Mouse (Mus musculus) forebrain, embryonic 16.5 days (tissue): ENCODE data around the gene Axin1. TPM values are rescaled to one million over a fixed set of nuclear protein-coding genes. Genes with fewer than 3 reads are reported as not detected.

Experiments
- ATAC-seq: fragments of 200-750 bp; cut with Nextera tagmentation; 2 replicates; pipeline ENCODE4 v1.8.0; 2017; ENCODE audit warnings: mild to moderate bottlenecking, moderate library complexity
- H3K27ac ChIP-seq: fragments of 300-500 bp; sonication (generic); 2 replicates; pipeline ENCODE4 v1.5.1; 2014; ENCODE audit warnings: low read length, control low read depth
- H3K27me3 ChIP-seq: fragments of 300-500 bp; sonication (generic); replicated peaks from 2 replicates; pipeline ENCODE4 v1.6.1; 2014; ENCODE audit warnings: low read length; ENCODE audit not compliant: control insufficient read depth, insufficient read depth
- H3K36me3 ChIP-seq: fragments of 300-500 bp; sonication (generic); 2 replicates; pipeline ENCODE4 v1.6.1; 2014; ENCODE audit not compliant: control insufficient read depth, insufficient read depth
- H3K4me1 ChIP-seq: fragments of 300-500 bp; sonication (generic); replicated peaks from 2 replicates; pipeline ENCODE4 v1.6.1; 2014; ENCODE audit warnings: low read length; ENCODE audit not compliant: control insufficient read depth, insufficient read depth
- H3K4me2 ChIP-seq: fragments of 300-500 bp; sonication (generic); 2 replicates; pipeline ENCODE4 v1.6.1; 2014; ENCODE audit warnings: mild to moderate bottlenecking, low read length, control low read depth
- H3K4me3 ChIP-seq: fragments of 300-500 bp; sonication (generic); replicated peaks from 2 replicates; pipeline ENCODE4 v1.5.1; 2014; ENCODE audit warnings: mild to moderate bottlenecking, low read length, control low read depth
- H3K9ac ChIP-seq: fragments of 300-500 bp; sonication (generic); replicated peaks from 2 replicates; pipeline ENCODE4 v1.6.1; 2014; ENCODE audit warnings: low read depth, low read length, control low read depth
- H3K9me3 ChIP-seq: fragments of 300-500 bp; sonication (generic); 2 replicates; pipeline ENCODE4 v1.6.1; 2016; ENCODE audit warnings: low read length; ENCODE audit not compliant: control insufficient read depth
- WGBS: fragments of 180-500 bp; shearing (Covaris S2); extraction: QIAGEN DNeasy Blood & Tissue Kit; methylation state at CpG from one replicate; pipeline ENCODE4 v1.1.7; 2014; 5-methylcytosine and 5-hydroxymethylcytosine counted together
- polyA plus RNA-seq: library from polyadenylated mRNA; unstranded; fragments of >200 nt; fragmentation: Nextera tagmentation; extraction: Ambion mirVana; gene quantifications from 2 replicates; pipeline ENCODE4 v1.2.1, GENCODE M21; 2015

The Axin1 gene
- polyA plus RNA-seq, 1 experiment from 2014 or later: 8.3 TPM

DNA sequence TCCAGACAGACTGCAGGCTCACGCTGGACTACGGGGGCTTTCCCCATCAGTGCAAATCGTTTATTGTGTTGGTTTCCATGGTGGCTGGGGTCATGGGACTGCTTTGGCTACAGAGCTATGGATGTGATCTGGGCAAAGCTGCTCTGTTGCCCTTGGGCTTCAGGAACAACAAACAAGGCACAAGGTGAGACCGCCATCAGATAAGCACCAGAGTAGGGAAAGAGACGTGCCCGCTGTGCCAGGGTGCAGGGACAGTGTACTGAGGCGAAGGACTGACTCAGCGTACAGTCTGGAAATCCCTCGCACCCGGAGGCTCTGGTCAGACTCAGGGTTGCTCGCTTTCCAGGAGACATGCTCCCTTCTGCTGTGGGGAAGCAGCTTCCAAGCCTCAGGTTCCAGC lies 74.2 kb downstream of the Axin1 start:
- no peak overlapping the region for H3K4me2 ChIP-seq
- 89% methylated on average over 11 of the region's 11 CpGs for WGBS
- H3K36me3 ChIP-seq: no peaks in the 10 kb centered on the region
- no peak overlapping the region for H3K4me3 ChIP-seq
- no peaks in the 10 kb centered on the region for H3K27me3 ChIP-seq
- no peaks in the 10 kb centered on the region for H3K9me3 ChIP-seq
- no peak for ATAC-seq
- no peak overlapping the region for H3K9ac ChIP-seq
- no peak overlapping the region for H3K27ac ChIP-seq
- H3K4me1 ChIP-seq: no peaks in the 10 kb centered on the region

- ATAC-seq: no peak
- Histone ChIP-seq H3K9me3 (no peaks in the 10 kb centered on the region), H3K4me2 (no peak overlapping the region), H3K27ac (no peak overlapping the region), H3K4me3 (no peak overlapping the region), H3K4me1 (no peaks in the 10 kb centered on the region), H3K9ac (no peak overlapping the region), H3K36me3 (no peaks in the 10 kb centered on the region), H3K27me3 (no peaks in the 10 kb centered on the region)
- 69% methylated on average over 2 of the region's 2 CpGs for WGBS
Measured at GRCm38 (mm10) chr17:26221508-26221907, 83.0 kb downstream of the Axin1 start.

DNA sequence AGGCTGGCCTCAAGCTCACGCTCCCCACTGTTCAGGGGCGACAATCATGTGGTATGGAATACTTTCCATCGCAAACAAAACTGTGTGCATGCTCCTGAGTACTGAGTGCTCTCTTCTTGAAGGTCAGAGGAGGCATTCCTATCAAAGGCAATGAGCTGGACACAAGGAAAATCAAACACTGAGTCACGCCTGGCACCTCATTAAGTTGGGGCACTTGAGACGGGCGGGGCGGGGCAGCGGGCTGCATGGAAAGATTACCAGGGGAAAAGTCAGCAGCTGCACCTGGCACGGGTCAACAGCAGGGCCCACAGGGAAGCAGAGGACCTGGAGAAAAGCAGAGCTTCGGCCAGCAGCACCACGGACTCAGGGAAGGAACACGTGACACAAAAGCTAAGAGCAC lies 86.7 kb downstream of the Axin1 start:
- Histone ChIP-seq H3K27ac (no peak overlapping the region), H3K9ac (no peak overlapping the region), H3K4me2 (no peak overlapping the region), H3K9me3 (no peaks in the 10 kb centered on the region), H3K4me3 (no peak overlapping the region), H3K27me3 (no peaks in the 10 kb centered on the region), H3K36me3 (no peaks in the 10 kb centered on the region), H3K4me1 (no peaks in the 10 kb centered on the region)
- ATAC-seq: no peak
- WGBS: 86% methylated on average over 12 of the region's 12 CpGs

GRCm38 (mm10) chr17:26229776-26230175 lies 91.3 kb downstream of the Axin1 start:
- no peak overlapping the region for H3K4me3 ChIP-seq
- no peaks in the 10 kb centered on the region for H3K27me3 ChIP-seq
- no peaks in the 10 kb centered on the region for H3K36me3 ChIP-seq
- H3K9me3 ChIP-seq: no peaks in the 10 kb centered on the region
- 96% methylated on average over 5 of the region's 5 CpGs for WGBS
- no peaks in the 10 kb centered on the region for H3K4me1 ChIP-seq
- no peak overlapping the region for H3K27ac ChIP-seq
- H3K4me2 ChIP-seq: no peak overlapping the region
- H3K9ac ChIP-seq: no peak overlapping the region
- ATAC-seq: no peak

- Histone ChIP-seq H3K4me1 (no peaks in the 10 kb centered on the region), H3K27ac (no peak overlapping the region), H3K4me3 (no peak overlapping the region), H3K9ac (no peak overlapping the region), H3K9me3 (no peaks in the 10 kb centered on the region), H3K27me3 (no peaks in the 10 kb centered on the region), H3K4me2 (no peak overlapping the region), H3K36me3 (no peaks in the 10 kb centered on the region)
- 90% methylated on average over 5 of the region's 5 CpGs for WGBS
- no peak for ATAC-seq
Measured at GRCm38 (mm10) chr17:26231156-26231555, 92.7 kb downstream of the Axin1 start.

- no peaks in the 10 kb centered on the region for H3K27me3 ChIP-seq
Measured at GRCm38 (mm10) chr17:26232863-26233262, 94.4 kb downstream of the Axin1 start.

GRCm38 (mm10) chr17:26234386-26234785 lies 95.9 kb downstream of the Axin1 start:
- no peaks in the 10 kb centered on the region for H3K36me3 ChIP-seq
- H3K4me1 ChIP-seq: no peaks in the 10 kb centered on the region
- H3K27me3 ChIP-seq: no peaks in the 10 kb centered on the region
- 86% methylated on average over 8 of the region's 8 CpGs for WGBS
- no peaks in the 10 kb centered on the region for H3K9me3 ChIP-seq
- no peak overlapping the region for H3K27ac ChIP-seq
- no peak overlapping the region for H3K4me3 ChIP-seq
- H3K4me2 ChIP-seq: no peak overlapping the region
- H3K9ac ChIP-seq: no peak overlapping the region
- ATAC-seq: no peak

More at GRCm38 (mm10) chr17:26232863-26233262, 94.4 kb downstream of the Axin1 start:
- Histone ChIP-seq H3K27ac (no peak overlapping the region), H3K9ac (no peak overlapping the region), H3K9me3 (no peaks in the 10 kb centered on the region), H3K4me2 (no peak overlapping the region), H3K4me1 (no peaks in the 10 kb centered on the region), H3K4me3 (no peak overlapping the region), H3K36me3 (no peaks in the 10 kb centered on the region)
- WGBS: 73% methylated on average over 8 of the region's 8 CpGs
- ATAC-seq: no peak

GRCm38 (mm10) chr17:26235077-26235815 lies 96.8 kb downstream of the Axin1 start:
- no peaks in the 10 kb centered on the region for H3K36me3 ChIP-seq
- WGBS: 44% methylated on average over 13 of the region's 13 CpGs
- H3K27ac ChIP-seq: no peak overlapping the region
- H3K9ac ChIP-seq: no peak overlapping the region
- H3K4me3 ChIP-seq: no peak overlapping the region
- no peak for ATAC-seq
- H3K27me3 ChIP-seq: no peaks in the 10 kb centered on the region
- H3K4me2 ChIP-seq: no peak overlapping the region
- no peaks in the 10 kb centered on the region for H3K4me1 ChIP-seq
- H3K9me3 ChIP-seq: no peaks in the 10 kb centered on the region

DNA sequence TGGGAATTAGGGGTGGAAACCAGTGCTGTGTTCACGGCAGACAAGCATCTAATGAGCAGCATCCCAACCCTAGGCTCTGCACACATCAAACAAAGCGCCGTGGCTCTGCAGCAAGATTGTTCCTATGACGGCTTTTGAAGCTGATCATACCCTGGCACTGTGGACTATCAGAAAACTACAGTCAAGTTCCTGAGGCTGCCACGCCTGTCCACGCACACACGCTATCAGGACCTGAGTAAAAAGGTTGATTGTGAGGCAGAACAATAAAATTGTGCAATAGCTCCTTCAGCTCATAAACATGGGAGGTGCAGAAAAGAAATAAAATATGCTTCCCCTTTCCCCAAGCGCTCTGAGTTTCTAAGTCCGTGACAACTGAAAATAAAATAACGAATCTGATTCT lies 99.2 kb downstream of the Axin1 start:
- no peaks in the 10 kb centered on the region for H3K27me3 ChIP-seq
- 83% methylated on average over 10 of the region's 10 CpGs for WGBS

DNA sequence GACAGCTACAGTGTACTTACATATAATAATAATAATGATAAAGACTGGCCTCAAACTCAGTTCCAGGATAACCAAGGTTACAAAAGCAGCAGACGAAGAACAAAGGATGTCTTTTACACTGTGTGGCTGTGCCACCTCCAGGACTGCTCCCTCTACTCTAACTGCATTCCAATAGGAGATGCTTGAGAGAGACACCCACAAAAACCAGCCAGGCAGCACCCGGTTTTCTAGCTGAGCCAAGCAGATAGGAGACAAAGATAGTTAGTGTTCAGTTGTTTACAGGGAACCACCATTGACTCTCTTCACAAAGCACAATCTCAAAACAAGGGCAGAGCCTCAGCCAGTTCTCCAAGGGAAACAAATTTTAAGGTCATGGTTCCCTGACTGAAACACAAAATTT lies 101.1 kb downstream of the Axin1 start:
- H3K4me2 ChIP-seq: no peak overlapping the region
- ATAC-seq: no peak
- H3K4me1 ChIP-seq: 0 out of 2 replicates have a peak, but pooled peaks cover 4% of the 10 kb centered on the region
- H3K27me3 ChIP-seq: no peaks in the 10 kb centered on the region
- no peaks in the 10 kb centered on the region for H3K9me3 ChIP-seq
- H3K9ac ChIP-seq: no peak overlapping the region
- 69% methylated on average over 2 of the region's 2 CpGs for WGBS
- H3K4me3 ChIP-seq: no peak overlapping the region
- H3K36me3 ChIP-seq: no peaks in the 10 kb centered on the region
- no peak overlapping the region for H3K27ac ChIP-seq

More for the DNA sequence above, 99.2 kb downstream of the Axin1 start:
- Histone ChIP-seq H3K4me2 (no peak overlapping the region), H3K36me3 (no peaks in the 10 kb centered on the region), H3K9me3 (no peaks in the 10 kb centered on the region), H3K4me3 (no peak overlapping the region), H3K27ac (no peak overlapping the region), H3K4me1 (no peaks in the 10 kb centered on the region), H3K9ac (no peak overlapping the region)
- no peak for ATAC-seq
